8 mouse cellular contexts compared by ENCODE assay signal in the genomic region with DNA sequence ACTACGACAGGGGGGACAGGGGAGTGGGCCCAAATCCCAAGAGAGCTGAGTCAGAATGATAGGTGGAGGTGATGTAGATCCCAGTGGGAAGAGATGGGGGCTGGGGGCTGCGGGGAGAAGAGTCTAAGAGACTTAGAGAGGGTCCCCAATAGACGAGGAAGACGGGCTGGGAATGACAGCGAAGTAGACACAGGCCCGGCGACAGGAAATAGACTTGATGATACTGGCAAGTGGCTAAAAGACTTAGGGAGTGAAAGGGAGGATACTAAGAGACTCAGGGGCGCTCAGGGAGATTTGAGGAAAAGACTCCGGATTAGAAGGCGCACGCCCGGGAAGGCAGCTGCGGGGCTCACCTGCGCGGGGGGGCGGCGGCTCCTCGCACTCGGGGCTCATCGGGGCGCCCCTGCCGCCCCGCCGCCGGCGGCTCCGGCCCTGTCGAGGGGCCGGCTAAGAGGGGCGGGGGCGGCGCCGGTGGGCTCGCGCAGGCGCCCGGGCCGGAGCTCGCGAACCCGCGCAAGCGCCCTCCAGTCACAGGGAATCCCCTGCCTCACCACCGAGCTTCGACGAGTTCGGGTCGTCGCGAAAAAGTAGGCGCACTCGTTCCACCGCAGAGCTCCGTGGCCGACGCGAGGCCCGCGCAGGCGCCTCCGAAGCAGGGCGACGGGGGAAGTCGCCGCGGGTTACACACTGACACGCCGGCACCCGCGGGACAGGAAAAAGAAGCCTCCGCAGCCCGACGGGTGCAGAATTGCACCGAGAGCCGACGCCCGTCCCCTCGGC. TPM values are rescaled to one million over a fixed set of nuclear protein-coding genes. Genes with fewer than 3 reads are reported as not detected.
DNase-seq lines count a peak whose midpoint lies in the region; ATAC-seq and TF ChIP-seq lines count a peak whose summit lies in the region.

No protein-coding gene starts in this region.

- H3K4me1 ChIP-seq in brown adipose tissue, adult 24 weeks (ENCODE audit: control insufficient read depth, insufficient read depth, insufficient read length, low read length), result peaks cover 29% of the 10 kb centered on the region
- peaks cover 52% of the 10 kb centered on the region for H3K4me1 ChIP-seq in forebrain, embryonic 13.5 days
- peaks cover 24% of the 10 kb centered on the region for H3K4me1 ChIP-seq in kidney, adult 2 months (ENCODE audit: control insufficient read depth, insufficient read depth, low read length)

- H3K9ac ChIP-seq in forebrain, embryonic 13.5 days, result peak overlapping the region; percentile 95

- no peaks in the 10 kb centered on the region for H3K9me3 ChIP-seq in forebrain, embryonic 13.5 days (replicated peaks)

- under 1% methylated on average over 59 of the region's 78 CpGs for WGBS in forebrain, embryonic 13.5 days
- WGBS in kidney, adult 2 months, result under 1% methylated on average over 78 of the region's 78 CpGs

- H3K4me2 ChIP-seq in forebrain, embryonic 13.5 days, result peak overlapping the region; percentile 98

- TF ChIP-seq CTCF in kidney, adult 2 months (conservative IDR thresholded peaks at IDR 0.05; ENCODE audit: insufficient read depth, insufficient read length, low read depth, low read length), result no peak

- H3K27ac ChIP-seq in brown adipose tissue, adult 24 weeks (replicated peaks; ENCODE audit: low read depth, low read length), result peak overlapping the region; percentile 80
- peak overlapping the region; percentile 97 for H3K27ac ChIP-seq in forebrain, embryonic 13.5 days
- H3K27ac ChIP-seq in kidney, adult 2 months (ENCODE audit: insufficient read depth, low read depth, low read length), result peak overlapping the region; percentile 93

- peaks cover 8% of the 10 kb centered on the region for H3K36me3 ChIP-seq in forebrain, embryonic 13.5 days (ENCODE audit: poor library complexity, severe bottlenecking)
- no peaks in the 10 kb centered on the region for H3K36me3 ChIP-seq in kidney, adult 2 months (ENCODE audit: control insufficient read depth, insufficient read depth, low read length)

- no peak for TF ChIP-seq POLR2A in kidney, adult 2 months (IDR thresholded peaks at IDR 0.05; ENCODE audit: low read depth, low read length)

- ATAC-seq in forebrain, embryonic 13.5 days, result peak; percentile 77
- ATAC-seq in megakaryocyte-erythroid progenitor cell, adult 5-6 weeks (replicated peaks; ENCODE audit: low FRiP score, low TSS enrichment, poor library complexity, severe bottlenecking), result peak; percentile 16

- peak; percentile 58 for DNase-seq in retina, embryonic 14.5 days (ENCODE audit: low spot score)
- no peak for DNase-seq in retina, postnatal 1 day
- peak; percentile 14 for DNase-seq in kidney, adult 2 months
- DNase-seq in thymus, postnatal 10 days (ENCODE audit: low spot score in 2 of 2), result peak; percentile 35 to 42
- DNase-seq in ovary, postnatal 14 days (ENCODE audit: low spot score), result no peak

- peak overlapping the region; percentile 87 for H3K4me3 ChIP-seq in brown adipose tissue, adult 24 weeks (ENCODE audit: insufficient read depth, low read depth, low read length)
- H3K4me3 ChIP-seq in forebrain, embryonic 13.5 days, result peak overlapping the region; percentile 88
- peak overlapping the region; percentile 88 for H3K4me3 ChIP-seq in kidney, adult 2 months (ENCODE audit: insufficient read depth, low read depth, low read length)

- H3K27me3 ChIP-seq in forebrain, embryonic 13.5 days, result no peaks in the 10 kb centered on the region
- no peaks in the 10 kb centered on the region for H3K27me3 ChIP-seq in kidney, adult 2 months (replicated peaks; ENCODE audit: control insufficient read depth, insufficient read depth, low read length)

RNA-seq across cellular contexts. Expression of a gene that starts 0.5 kb away (rescaled TPM):
- polyA plus RNA-seq in brown adipose tissue, adult 24 weeks (2012; ENCODE audit: insufficient read depth, insufficient read length, missing spikeins), result 31.0 and 46.4 TPM in 2 replicates
- 7.8 and 8.1 TPM in 2 replicates for polyA plus RNA-seq in forebrain, embryonic 13.5 days (2015; fragmentation: Nextera tagmentation; extraction: Ambion mirVana)
- 103 and 109 TPM in 2 replicates for polyA plus RNA-seq in kidney, adult 2 months (2012; rRNA removed)
- total RNA-seq in megakaryocyte-erythroid progenitor cell, adult 5-6 weeks (2014; fragmentation: Nextera tagmentation), result 81.4 and 118 TPM in 2 replicates
- total RNA-seq in megakaryocyte-erythroid progenitor cell, adult 5-6 weeks (2017), result 82.5 and 90.9 TPM in 2 replicates

RNA-seq across cellular contexts. Expression of a gene that starts 26.6 kb away (rescaled TPM):
- 21.7 and 23.6 TPM in 2 replicates for polyA plus RNA-seq in brown adipose tissue, adult 24 weeks (2012; ENCODE audit: insufficient read depth, insufficient read length, missing spikeins)
- polyA plus RNA-seq in forebrain, embryonic 13.5 days (2015; fragmentation: Nextera tagmentation; extraction: Ambion mirVana), result 117 and 125 TPM in 2 replicates
- 36.6 and 39.4 TPM in 2 replicates for polyA plus RNA-seq in kidney, adult 2 months (2012; rRNA removed)
- total RNA-seq in megakaryocyte-erythroid progenitor cell, adult 5-6 weeks (2014; fragmentation: Nextera tagmentation), result 69.0 and 77.0 TPM in 2 replicates
- total RNA-seq in megakaryocyte-erythroid progenitor cell, adult 5-6 weeks (2017), result 44.9 and 47.4 TPM in 2 replicates

RNA-seq across cellular contexts. Expression of a gene that starts 27.1 kb away (rescaled TPM):
- 1.0 and 2.2 TPM in 2 replicates for polyA plus RNA-seq in brown adipose tissue, adult 24 weeks (2012; ENCODE audit: insufficient read depth, insufficient read length, missing spikeins)
- 2.9 and 3.3 TPM in 2 replicates for polyA plus RNA-seq in forebrain, embryonic 13.5 days (2015; fragmentation: Nextera tagmentation; extraction: Ambion mirVana)
- 83.0 and 86.5 TPM in 2 replicates for polyA plus RNA-seq in kidney, adult 2 months (2012; rRNA removed)
- 17.6 and 19.4 TPM in 2 replicates for total RNA-seq in megakaryocyte-erythroid progenitor cell, adult 5-6 weeks (2014; fragmentation: Nextera tagmentation)
- 7.7 and 15.6 TPM in 2 replicates for total RNA-seq in megakaryocyte-erythroid progenitor cell, adult 5-6 weeks (2017)

RNA-seq across cellular contexts. Expression of a gene that starts 32.1 kb away (rescaled TPM):
- 0.63 TPM in 2 replicates for polyA plus RNA-seq in brown adipose tissue, adult 24 weeks (2012; ENCODE audit: insufficient read depth, insufficient read length, missing spikeins)
- polyA plus RNA-seq in forebrain, embryonic 13.5 days (2015; fragmentation: Nextera tagmentation; extraction: Ambion mirVana), result 6.1 and 6.5 TPM in 2 replicates
- polyA plus RNA-seq in kidney, adult 2 months (2012; rRNA removed), result 1.7 and 2.3 TPM in 2 replicates
- total RNA-seq in megakaryocyte-erythroid progenitor cell, adult 5-6 weeks (2014; fragmentation: Nextera tagmentation), result not detected in 2 replicates
- not detected in 2 replicates for total RNA-seq in megakaryocyte-erythroid progenitor cell, adult 5-6 weeks (2017)

RNA-seq across cellular contexts. Expression of a gene that starts 54.5 kb away (rescaled TPM):
- polyA plus RNA-seq in brown adipose tissue, adult 24 weeks (2012; ENCODE audit: insufficient read depth, insufficient read length, missing spikeins), result not detected in 2 replicates
- 0.09 and 0.13 TPM in 2 replicates for polyA plus RNA-seq in forebrain, embryonic 13.5 days (2015; fragmentation: Nextera tagmentation; extraction: Ambion mirVana)
- 0.22 and 0.24 TPM in 2 replicates for polyA plus RNA-seq in kidney, adult 2 months (2012; rRNA removed)
- total RNA-seq in megakaryocyte-erythroid progenitor cell, adult 5-6 weeks (2014; fragmentation: Nextera tagmentation), result not detected in 2 replicates
- total RNA-seq in megakaryocyte-erythroid progenitor cell, adult 5-6 weeks (2017), result 0.46 TPM in 1 of 2 replicates, not detected in the other

Comparison
In these comparisons a context has a peak if more than half of its experiments do, and no peak if none do; other contexts are left out.
1. DNase-seq: peak in retina, embryonic 14.5 days (single experiment), kidney, adult 2 months (single experiment) and thymus, postnatal 10 days (2 of 2); none in retina, postnatal 1 day (single experiment) and ovary, postnatal 14 days (single experiment).
2. RNA of a gene that starts 27.1 kb away (polyA plus RNA-seq): 83.0 to 86.5 TPM in kidney, adult 2 months; 2.9 to 3.3 TPM in forebrain, embryonic 13.5 days and 1.0 to 2.2 TPM in brown adipose tissue, adult 24 weeks; every median in the first group is over 10 times any median in the second.
3. Peak in every context shown above with its lines, with median percentiles within 50 percentile points of each other: H3K27ac ChIP-seq and H3K4me3 ChIP-seq.